Mouse (Mus musculus): ENCODE results near the gene Lhx2.
A peak's percentile ranks its signal among the peaks of the same experiment; 100 is the strongest.

The Lhx2 gene

GRCm38 (mm10) chr2:38367023-38367422 is 27.9 kb downstream of the Lhx2 start:
- no peak for DNase-seq

GRCm38 (mm10) chr2:38367852-38368251 is 28.8 kb downstream of the Lhx2 start:
- no peak for DNase-seq

GRCm38 (mm10) chr2:38368746-38369330 is 29.8 kb downstream of the Lhx2 start:
- DNase-seq = peak; percentile 67 to 79

GRCm38 (mm10) chr2:38375606-38376304 is 36.7 kb downstream of the Lhx2 start:
- DNase-seq = no peak

GRCm38 (mm10) chr2:38377254-38377653 is 38.2 kb downstream of the Lhx2 start:
- no peak for DNase-seq

GRCm38 (mm10) chr2:38378346-38378745 is 39.3 kb downstream of the Lhx2 start:
- no peak for DNase-seq

- DNase-seq = no peak
These were observed 39.9 kb downstream of the Lhx2 start for GRCm38 (mm10) chr2:38378849-38379545.

- no peak for DNase-seq
These were observed 40.4 kb downstream of the Lhx2 start for GRCm38 (mm10) chr2:38379546-38379870.

- DNase-seq = no peak
These were observed 41.3 kb downstream of the Lhx2 start for GRCm38 (mm10) chr2:38380136-38381083.

- DNase-seq = no peak
These were observed 48.6 kb downstream of the Lhx2 start for GRCm38 (mm10) chr2:38387568-38388262.

- no peak for DNase-seq
These were observed 56.1 kb downstream of the Lhx2 start for GRCm38 (mm10) chr2:38394977-38395868.

GRCm38 (mm10) chr2:38395869-38396236 is 56.8 kb downstream of the Lhx2 start:
- DNase-seq = no peak

GRCm38 (mm10) chr2:38397306-38397705 is 58.2 kb downstream of the Lhx2 start:
- DNase-seq = no peak

GRCm38 (mm10) chr2:38397882-38398281 is 58.8 kb downstream of the Lhx2 start:
- no peak for DNase-seq

- no peak for DNase-seq
These were observed 63.5 kb downstream of the Lhx2 start for GRCm38 (mm10) chr2:38402611-38403010.

GRCm38 (mm10) chr2:38403231-38403630 is 64.2 kb downstream of the Lhx2 start:
- DNase-seq = no peak

- no peak for DNase-seq
These were observed 65.0 kb downstream of the Lhx2 start for GRCm38 (mm10) chr2:38404007-38404596.

GRCm38 (mm10) chr2:38405356-38405755 is 66.3 kb downstream of the Lhx2 start:
- DNase-seq = no peak

- DNase-seq = no peak
These were observed 70.2 kb downstream of the Lhx2 start for GRCm38 (mm10) chr2:38409309-38409708.

GRCm38 (mm10) chr2:38410227-38410626 is 71.1 kb downstream of the Lhx2 start:
- no peak for DNase-seq

GRCm38 (mm10) chr2:38412599-38413177 is 73.6 kb downstream of the Lhx2 start:
- no peak for DNase-seq

Measured in lung, adult 18-20 months (tissue).